Mouse (Mus musculus) stomach, embryonic 14.5 days (tissue): ENCODE data around the gene Igfbp2. TPM values are rescaled to one million over a fixed set of nuclear protein-coding genes. Genes with fewer than 3 reads are reported as not detected.

Experiments used
- ATAC-seq: fragments of 200-750 bp; cut with Nextera tagmentation; 2 replicates; pipeline ENCODE4 v1.8.0; 2017; ENCODE audit warnings: low read depth, moderate TSS enrichment; ENCODE audit not compliant: insufficient number of reproducible peaks, insufficient read depth, low FRiP score
- H3K27ac ChIP-seq: fragments of 300-500 bp; sonication (generic); 2 replicates; pipeline ENCODE4 v1.5.1; 2014; ENCODE audit warnings: mild to moderate bottlenecking, low read length, moderate library complexity, mixed read lengths
- H3K27me3 ChIP-seq: fragments of 300-500 bp; sonication (generic); 2 replicates; pipeline ENCODE4 v1.6.1; 2014; ENCODE audit warnings: low read length, control low read depth, mixed read lengths; ENCODE audit not compliant: control insufficient read depth, insufficient read depth
- H3K36me3 ChIP-seq: fragments of 300-500 bp; sonication (generic); 2 replicates; pipeline ENCODE4 v1.6.1; 2014; ENCODE audit warnings: mild to moderate bottlenecking, control low read depth, low read length, moderate library complexity, mixed read lengths; ENCODE audit not compliant: control insufficient read depth, insufficient read depth
- H3K4me1 ChIP-seq: fragments of 300-500 bp; sonication (generic); 2 replicates; pipeline ENCODE4 v1.6.1; 2014; ENCODE audit warnings: low read length, control low read depth, mixed read lengths; ENCODE audit not compliant: control insufficient read depth, insufficient read depth
- H3K4me2 ChIP-seq: fragments of 300-500 bp; sonication (generic); replicated peaks from 2 replicates; pipeline ENCODE4 v1.6.1; 2014; ENCODE audit warnings: low read depth, low read length, control low read depth
- H3K4me3 ChIP-seq: fragments of 300-500 bp; sonication (generic); 2 replicates; pipeline ENCODE4 v1.5.1; 2014; ENCODE audit warnings: low read depth, low read length, control low read depth
- H3K9ac ChIP-seq: fragments of 300-500 bp; sonication (generic); replicated peaks from 2 replicates; pipeline ENCODE4 v1.6.1; 2014; ENCODE audit warnings: low read depth, mild to moderate bottlenecking, control low read depth, low read length, moderate library complexity, mixed read lengths
- H3K9me3 ChIP-seq: fragments of 300-500 bp; sonication (generic); 2 replicates; pipeline ENCODE4 v1.6.1; 2016; ENCODE audit warnings: low read depth, low read length, control low read depth; ENCODE audit not compliant: control insufficient read depth
- WGBS: fragments of 180-500 bp; shearing (Covaris S2); extraction: QIAGEN DNeasy Blood & Tissue Kit; methylation state at CpG from one replicate; pipeline ENCODE4 v1.1.7; 2014; 5-methylcytosine and 5-hydroxymethylcytosine counted together
- polyA plus RNA-seq: library from polyadenylated mRNA; unstranded; fragments of >200 nt; fragmentation: Nextera tagmentation; extraction: Ambion mirVana; gene quantifications from 2 replicates; pipeline ENCODE4 v1.2.1, GENCODE M21; 2014

Gene Igfbp2
- polyA plus RNA-seq, 1 experiment from 2014 or later: 631 TPM

DNA sequence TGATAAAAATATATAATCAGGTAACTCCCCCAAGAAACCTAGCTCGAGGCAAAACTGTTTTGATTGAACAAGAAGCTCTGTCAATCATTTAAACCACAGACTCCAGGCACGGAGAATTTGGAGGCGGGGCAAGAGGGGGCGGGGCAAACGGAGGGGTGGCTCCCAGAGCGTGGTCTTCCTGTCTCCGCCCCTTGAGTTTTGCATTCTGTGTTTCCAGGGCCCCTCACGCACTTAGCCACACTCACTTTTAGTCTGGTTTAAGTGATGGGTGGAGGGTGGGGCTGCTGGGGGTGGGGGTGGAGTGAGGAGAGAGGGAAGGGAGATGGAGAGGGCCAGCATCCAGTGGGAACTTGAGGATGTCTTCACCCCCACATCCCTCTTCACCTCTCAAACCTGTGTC, 48.2 kb downstream of the Igfbp2 start:
- no peaks in the 10 kb centered on the region for H3K9me3 ChIP-seq
- H3K36me3 ChIP-seq: no peaks in the 10 kb centered on the region; the same call in 1 of the 2 replicates
- H3K27me3 ChIP-seq: no peaks in the 10 kb centered on the region
- peak overlapping the region; percentile 98; the same call in 1 of the 2 replicates for H3K27ac ChIP-seq
- 2% methylated on average over 8 of the region's 8 CpGs for WGBS
- peaks cover 22% of the 10 kb centered on the region for H3K4me1 ChIP-seq
- peak overlapping the region; percentile 69 for H3K4me3 ChIP-seq
- H3K4me2 ChIP-seq: peak overlapping the region; percentile 83
- H3K9ac ChIP-seq: peak overlapping the region; percentile 86; the same call in 1 of the 2 replicates
- peak; percentile 69 for ATAC-seq

DNA sequence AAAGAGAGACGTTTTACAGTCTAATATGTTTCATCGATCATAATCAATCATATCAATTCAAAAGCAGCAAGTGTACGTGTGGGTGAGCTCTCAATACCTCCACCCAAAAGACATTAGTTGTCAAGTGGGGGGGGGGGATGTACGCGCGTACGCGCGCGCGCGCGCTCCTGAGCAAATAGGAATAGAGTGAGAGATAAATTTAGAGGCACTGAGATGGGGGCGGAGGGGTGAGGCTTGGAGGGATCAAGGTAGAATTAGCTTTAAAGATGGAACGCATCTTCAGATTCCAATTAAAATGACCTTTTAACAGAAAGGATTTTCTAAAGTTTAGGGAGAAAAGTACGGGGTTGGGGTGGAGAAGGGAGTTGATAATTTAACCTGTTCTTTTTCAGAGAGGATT, 48.8 kb downstream of the Igfbp2 start:
- Histone ChIP-seq H3K4me3 (peak overlapping the region; percentile 69), H3K27me3 (no peaks in the 10 kb centered on the region), H3K4me2 (peak overlapping the region; percentile 83), H3K4me1 (peaks cover 22% of the 10 kb centered on the region), H3K9ac (peak overlapping the region; percentile 86), H3K36me3 (no peaks in the 10 kb centered on the region; the same call in 1 of the 2 replicates), H3K27ac (peak overlapping the region; percentile 98), H3K9me3 (no peaks in the 10 kb centered on the region)
- under 1% methylated on average over 16 of the region's 16 CpGs for WGBS
- ATAC-seq: no peak

DNA sequence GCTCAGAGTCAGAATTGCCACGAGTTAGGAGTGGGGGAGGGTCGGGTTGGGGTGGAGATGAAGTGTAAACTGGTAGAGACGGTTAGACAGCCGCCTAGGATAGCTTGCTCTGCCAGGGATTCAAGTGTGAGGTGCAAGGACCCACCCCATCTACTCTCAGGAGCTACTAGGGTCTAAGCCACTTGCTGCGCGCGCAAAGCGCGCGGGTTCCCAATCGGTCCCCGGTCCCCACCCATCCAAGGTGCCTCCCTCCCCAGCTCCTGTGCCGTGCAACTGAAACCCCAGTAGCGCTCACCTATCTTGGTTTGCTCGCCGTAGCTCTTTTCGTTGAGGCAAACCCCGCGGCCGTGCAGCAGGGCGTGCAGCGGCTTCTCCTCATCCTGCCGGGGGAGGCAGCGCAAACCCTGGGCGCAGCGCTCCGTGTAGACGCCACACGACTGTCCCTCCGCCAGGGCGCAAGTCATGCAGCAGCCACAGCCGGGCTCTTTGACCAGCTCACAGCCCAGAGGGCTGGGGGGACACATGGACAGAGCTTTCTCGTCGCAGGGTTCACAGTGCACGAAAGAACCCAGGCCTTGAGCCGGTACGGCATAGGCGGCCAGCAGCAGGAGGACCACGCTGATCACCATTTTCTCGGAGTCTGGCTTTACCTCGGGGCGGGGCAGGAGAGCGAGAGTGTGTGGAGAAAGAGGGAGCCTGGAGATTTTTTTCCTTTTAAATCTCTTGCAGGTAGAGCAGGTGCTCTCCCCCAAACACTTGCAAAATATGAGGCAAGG, 49.4 kb downstream of the Igfbp2 start:
- H3K27me3 ChIP-seq: no peaks in the 10 kb centered on the region
- under 1% methylated on average over 43 of the region's 43 CpGs for WGBS
- no peaks in the 10 kb centered on the region; the same call in 1 of the 2 replicates for H3K36me3 ChIP-seq
- peak; percentile 7; the same call in 1 of the 2 replicates for ATAC-seq
- peak overlapping the region; percentile 98 for H3K27ac ChIP-seq
- H3K4me1 ChIP-seq: peaks cover 28% of the 10 kb centered on the region
- peak overlapping the region; percentile 83 for H3K4me2 ChIP-seq
- H3K4me3 ChIP-seq: peak overlapping the region; percentile 69
- H3K9ac ChIP-seq: peak overlapping the region; percentile 86
- H3K9me3 ChIP-seq: no peaks in the 10 kb centered on the region

DNA sequence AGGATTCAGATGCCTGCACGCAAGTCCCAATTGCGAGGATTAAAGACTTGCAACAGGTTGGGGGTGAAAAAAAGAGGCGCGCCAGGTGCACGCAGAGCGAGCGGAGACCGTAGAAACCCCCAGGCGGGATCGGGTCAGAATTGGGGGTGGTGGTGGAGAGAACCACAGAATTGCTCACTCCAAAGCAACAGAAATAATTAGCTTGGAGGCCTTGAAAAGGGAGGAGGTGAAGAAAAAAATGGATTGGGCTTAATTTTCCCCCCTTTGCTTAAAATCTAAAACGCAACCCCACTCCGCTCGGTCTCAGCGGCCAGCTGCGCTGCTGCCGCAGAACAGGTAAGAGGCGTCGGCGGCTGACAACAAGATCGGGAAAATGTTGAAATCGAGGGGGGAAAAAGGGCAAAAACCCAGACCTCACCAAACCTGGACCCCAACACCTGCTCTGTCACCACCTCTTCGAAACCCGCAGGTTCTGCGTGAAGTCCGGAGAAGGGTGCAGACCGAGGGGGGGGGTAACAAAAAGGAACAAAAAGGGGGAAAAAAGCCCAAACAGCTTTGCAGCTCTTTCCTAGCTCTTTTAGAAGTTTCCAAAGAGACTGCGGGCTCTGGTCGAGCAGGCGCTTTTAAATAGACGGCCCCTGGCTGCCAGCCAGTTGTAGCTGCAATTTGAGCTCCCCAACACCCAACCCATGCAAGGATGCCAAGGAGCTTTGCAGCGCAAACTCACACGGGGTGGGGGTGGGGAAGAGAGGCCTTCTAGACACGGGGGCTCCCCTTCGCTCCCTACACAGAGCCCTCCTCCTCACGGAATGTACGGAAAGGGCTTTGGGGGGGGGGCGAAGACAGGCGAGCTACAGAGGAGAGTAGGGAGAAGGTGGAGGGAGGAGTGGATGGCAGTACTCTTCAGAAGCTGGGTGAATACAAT, 50.2 kb downstream of the Igfbp2 start, which contains the start of gene Igfbp5:
Igfbp5 (minus strand) TSS at position 598 of the 925 bp plus-strand sequence.
- peak within 1 kb of the TSS; percentile 86 for H3K9ac ChIP-seq
- peak within 1 kb of the TSS; percentile 69 for H3K4me3 ChIP-seq
- no peaks in the 10 kb centered on the region for H3K27me3 ChIP-seq
- H3K4me2 ChIP-seq: peak within 1 kb of the TSS; percentile 83
- ATAC-seq: peak; percentile 47
- H3K9me3 ChIP-seq: no peaks in the 10 kb centered on the region
- H3K36me3 ChIP-seq: no peaks in the 10 kb centered on the region; the same call in 1 of the 2 replicates
- peak within 1 kb of the TSS; percentile 98 for H3K27ac ChIP-seq
- WGBS: under 1% methylated on average over 38 of the region's 38 CpGs
- peaks cover 24% of the 10 kb centered on the region for H3K4me1 ChIP-seq

DNA sequence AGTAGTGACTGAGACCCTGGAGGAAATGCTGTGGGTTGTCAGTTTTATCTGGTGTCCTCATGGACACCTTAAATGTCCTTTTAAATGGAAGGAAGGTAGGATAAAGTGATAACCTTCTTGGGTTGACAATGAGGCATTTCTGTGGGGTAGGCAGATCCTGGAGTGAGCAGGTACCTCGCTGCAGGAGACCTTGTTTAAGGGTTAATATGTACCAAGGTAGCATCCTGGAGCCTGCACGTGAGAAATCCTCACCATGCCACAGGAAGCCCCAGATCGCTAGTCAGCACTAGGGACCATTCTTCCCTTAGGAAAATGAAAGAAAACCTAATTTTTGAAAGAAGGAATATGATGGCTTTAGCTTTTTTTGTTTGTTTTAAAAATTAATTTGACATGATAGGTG, 51.4 kb downstream of the Igfbp2 start:
- WGBS: 8% methylated on average over 3 of the region's 3 CpGs
- Histone ChIP-seq H3K4me1 (peaks cover 21% of the 10 kb centered on the region), H3K9ac (no peak overlapping the region), H3K27me3 (no peaks in the 10 kb centered on the region), H3K4me3 (no peak overlapping the region), H3K4me2 (peak overlapping the region; percentile 83), H3K27ac (no peak overlapping the region), H3K36me3 (no peaks in the 10 kb centered on the region), H3K9me3 (no peaks in the 10 kb centered on the region)
- ATAC-seq: no peak

DNA sequence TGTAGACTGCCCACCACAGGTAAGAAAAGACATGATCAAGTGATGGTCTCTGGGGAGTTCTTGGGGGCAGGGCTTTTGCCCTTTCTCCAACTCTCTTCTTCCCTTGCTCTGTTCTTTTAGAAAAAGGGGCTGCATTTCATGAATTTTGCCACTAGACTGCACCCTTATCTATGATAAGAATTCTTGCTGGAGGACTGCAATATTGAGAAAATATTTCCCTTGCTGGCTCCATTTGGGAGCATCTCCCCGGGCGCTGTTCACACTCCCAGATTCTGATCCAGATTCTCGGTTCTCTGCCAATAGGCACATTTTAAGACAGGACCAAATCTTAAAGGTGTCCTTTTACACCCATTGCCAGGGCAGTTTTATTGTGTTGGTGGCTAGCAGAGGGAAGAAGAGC, 51.8 kb downstream of the Igfbp2 start:
- Histone ChIP-seq H3K27ac (0 out of 2 replicates have a peak overlapping the region, but pooled peaks have one; percentile 12), H3K4me1 (peaks cover 21% of the 10 kb centered on the region), H3K4me3 (no peak overlapping the region), H3K36me3 (no peaks in the 10 kb centered on the region), H3K9me3 (no peaks in the 10 kb centered on the region), H3K4me2 (0 out of 2 replicates have a peak overlapping the region, but pooled peaks have one; percentile 83), H3K9ac (no peak overlapping the region), H3K27me3 (no peaks in the 10 kb centered on the region)
- ATAC-seq: no peak
- 21% methylated on average over 3 of the region's 3 CpGs for WGBS

DNA sequence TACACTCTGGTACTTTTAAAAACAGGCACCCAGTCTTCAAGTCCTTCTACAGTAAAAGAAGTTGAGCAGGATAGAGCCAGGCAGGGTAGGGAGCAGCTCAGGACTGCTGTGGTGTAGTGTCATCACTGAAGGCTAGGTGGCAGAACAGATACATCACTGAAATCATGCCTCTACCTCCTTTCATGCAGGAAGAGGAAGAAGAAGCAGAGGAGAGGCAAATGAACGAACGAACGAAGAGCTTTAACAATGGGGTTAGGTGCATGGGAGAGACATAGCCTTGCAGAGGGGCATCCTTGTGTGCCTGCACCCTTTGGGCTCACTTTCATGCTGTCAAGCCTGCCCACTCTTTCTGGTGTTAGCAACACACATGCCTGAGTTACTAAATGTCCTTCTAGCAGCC, 53.6 kb downstream of the Igfbp2 start:
- H3K4me3 ChIP-seq: no peak overlapping the region
- peak overlapping the region; percentile 27 for H3K4me2 ChIP-seq
- H3K4me1 ChIP-seq: peaks cover 21% of the 10 kb centered on the region
- ATAC-seq: no peak
- no peaks in the 10 kb centered on the region for H3K9me3 ChIP-seq
- H3K27me3 ChIP-seq: no peaks in the 10 kb centered on the region
- 9% methylated on average over 3 of the region's 3 CpGs for WGBS
- no peaks in the 10 kb centered on the region for H3K36me3 ChIP-seq
- no peak overlapping the region; the same call in 1 of the 2 replicates for H3K27ac ChIP-seq
- H3K9ac ChIP-seq: no peak overlapping the region
